Mouse (Mus musculus) bone marrow macrophage, adult 2 months (primary cell): ENCODE data around the gene Hspg2. TPM values are rescaled to one million over a fixed set of nuclear protein-coding genes. Genes with fewer than 3 reads are reported as not detected.

Experiments
- H3K27ac ChIP-seq: 2 replicates; pipeline ENCODE4 v1.5.1; 2012; ENCODE audit warnings: low read depth, low read length; ENCODE audit not compliant: insufficient read depth
- H3K4me1 ChIP-seq: 2 replicates; pipeline ENCODE4 v1.6.1; 2012; ENCODE audit warnings: low read length; ENCODE audit not compliant: control insufficient read depth, insufficient read depth
- H3K4me3 ChIP-seq: 2 replicates; pipeline ENCODE4 v1.5.1; 2012; ENCODE audit warnings: mild to moderate bottlenecking, low read length, moderate library complexity; ENCODE audit not compliant: insufficient read depth
- CTCF ChIP-seq: IDR thresholded peaks from 2 replicates; pipeline ENCODE4 v1.5.1; 2012; ENCODE audit warnings: low read depth, mild to moderate bottlenecking, low read length, moderate library complexity
- POLR2A ChIP-seq: IDR thresholded peaks from 2 replicates; pipeline ENCODE4 v1.6.1; 2012; ENCODE audit warnings: mild to moderate bottlenecking, low read depth, low read length, borderline replicate concordance
- polyA plus RNA-seq: library from polyadenylated mRNA; stranded (reverse); fragments of >200 nt; gene quantifications from 2 replicates; pipeline ENCODE4 v1.2.4, GENCODE M21; 2012; ENCODE audit not compliant: missing spikeins, insufficient read depth, insufficient read length

Hspg2 gene
- polyA plus RNA-seq, 1 experiment = 1.9 TPM

DNA sequence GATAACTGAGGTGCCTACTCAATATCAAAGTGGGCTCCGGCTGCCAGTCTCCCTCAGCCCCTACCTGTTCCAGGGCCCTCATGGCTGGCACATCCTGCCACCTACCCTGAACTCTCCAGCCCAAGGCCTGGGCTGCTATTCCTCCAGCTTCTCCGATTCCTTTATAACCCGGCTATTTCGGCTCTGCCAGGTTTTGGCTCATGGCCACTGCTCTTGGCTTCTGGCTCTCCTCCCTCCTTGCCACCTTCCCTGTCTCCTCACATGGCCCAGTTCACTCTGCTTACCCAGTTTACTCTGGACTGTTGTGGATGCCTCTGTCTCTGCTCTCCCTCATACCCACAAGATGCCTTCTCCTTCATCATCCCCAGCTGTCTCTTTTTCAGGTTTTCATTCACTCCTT lies 122.4 kb downstream of the Hspg2 start:
- Histone ChIP-seq H3K27ac (no peak overlapping the region), H3K4me3 (no peak overlapping the region), H3K4me1 (peaks cover 7% of the 10 kb centered on the region)
- no peak for TF ChIP-seq CTCF
- no peak for TF ChIP-seq POLR2A

DNA sequence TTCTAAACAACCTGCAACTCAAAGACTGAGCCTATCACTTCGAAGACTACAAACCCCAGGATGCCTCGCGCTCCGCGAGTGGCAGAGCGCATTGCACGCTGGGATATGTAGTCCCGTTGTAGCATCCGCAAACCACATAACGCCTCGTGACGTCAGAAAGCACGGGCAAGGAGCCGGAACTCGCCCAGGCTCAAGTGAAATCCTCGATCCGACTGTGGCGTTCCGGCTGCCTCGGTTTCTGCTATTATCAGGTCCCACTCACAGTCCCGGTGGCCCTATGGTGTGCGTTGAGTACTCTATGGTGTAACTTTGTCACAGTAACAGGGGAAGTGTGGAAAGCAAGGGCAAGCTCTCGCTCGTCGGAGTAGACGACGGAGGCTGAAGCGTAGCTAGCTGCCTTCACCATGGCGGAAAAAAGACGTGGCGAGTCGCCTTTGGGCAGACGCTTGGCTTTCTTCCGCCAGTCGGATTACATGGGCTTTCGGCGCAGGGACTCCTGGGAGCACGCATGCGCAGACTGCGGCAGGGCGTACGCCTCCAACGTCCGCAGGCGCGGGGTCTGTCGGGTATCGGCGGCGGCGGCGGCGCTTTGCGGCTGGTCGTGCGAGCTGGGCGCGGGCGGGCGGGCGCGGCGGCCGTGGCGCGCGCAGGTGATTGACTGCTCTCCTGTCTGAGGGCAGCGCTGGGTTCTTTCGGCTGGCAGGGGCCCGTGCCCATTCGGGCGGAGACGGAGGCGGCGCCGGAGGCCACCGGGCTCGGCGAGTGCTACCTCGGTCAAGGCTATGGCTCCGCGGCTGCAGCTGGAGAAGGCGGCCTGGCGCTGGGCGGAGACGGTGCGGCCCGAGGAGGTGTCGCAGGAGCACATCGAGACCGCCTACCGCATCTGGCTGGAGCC lies 125.3 kb downstream of the Hspg2 start, which contains the start of gene Usp48:
Gene Usp48 (plus strand): TSS at position 155 of the 895 bp plus-strand sequence.
- Histone ChIP-seq H3K4me3 (peak within 1 kb of the TSS; percentile 77), H3K4me1 (peaks cover 30% of the 10 kb centered on the region), H3K27ac (peak within 1 kb of the TSS; percentile 99)
- no peak; the same call in 1 of the 2 replicates for TF ChIP-seq POLR2A
- TF ChIP-seq CTCF = no peak

DNA sequence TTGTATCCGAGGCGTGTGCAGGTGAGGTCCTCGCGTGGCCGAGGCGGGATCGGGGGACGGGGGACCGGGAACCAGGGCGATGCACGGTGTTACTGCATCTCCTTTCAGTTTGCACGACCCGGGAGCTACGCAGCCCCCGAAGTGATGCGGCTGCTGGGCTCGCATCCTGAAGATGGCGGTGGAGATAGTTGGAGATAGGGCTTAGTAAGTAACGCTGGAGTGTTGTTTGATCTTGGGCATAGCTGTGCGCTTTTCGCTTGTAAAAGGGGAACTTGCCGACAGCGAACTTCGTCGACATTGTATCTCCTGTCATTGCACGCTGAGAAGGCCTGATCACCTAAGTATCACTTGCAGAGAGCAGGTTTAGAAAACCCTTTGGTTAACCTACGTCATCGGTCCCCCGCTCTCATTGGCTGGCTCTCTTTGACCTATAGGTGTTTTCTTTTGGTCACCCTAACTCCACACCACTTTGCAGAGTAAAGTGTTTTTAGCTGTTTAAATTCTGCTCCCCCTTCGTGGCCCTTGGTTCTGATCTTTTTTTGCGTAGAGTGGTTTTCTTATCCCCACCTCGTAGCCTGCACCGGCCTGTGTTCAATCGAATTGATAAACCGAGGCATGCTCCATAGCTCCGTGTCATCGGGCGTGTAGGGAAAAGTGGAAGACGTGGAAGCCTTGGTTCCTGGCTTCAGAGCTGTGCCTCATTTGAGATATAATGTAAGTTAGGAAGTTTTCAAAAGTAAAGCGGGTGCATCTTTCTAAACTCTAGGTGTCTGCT lies 126.1 kb downstream of the Hspg2 start:
- Histone ChIP-seq H3K27ac (peak overlapping the region; percentile 56), H3K4me1 (peaks cover 35% of the 10 kb centered on the region), H3K4me3 (peak overlapping the region; percentile 77)
- no peak for TF ChIP-seq POLR2A

GRCm38 (mm10) chr4:137597098-137597630 lies 128.6 kb downstream of the Hspg2 start:
- Histone ChIP-seq H3K4me3 (no peak overlapping the region), H3K4me1 (peaks cover 38% of the 10 kb centered on the region), H3K27ac (no peak overlapping the region)
- TF ChIP-seq CTCF (no peak), POLR2A (no peak)

DNA sequence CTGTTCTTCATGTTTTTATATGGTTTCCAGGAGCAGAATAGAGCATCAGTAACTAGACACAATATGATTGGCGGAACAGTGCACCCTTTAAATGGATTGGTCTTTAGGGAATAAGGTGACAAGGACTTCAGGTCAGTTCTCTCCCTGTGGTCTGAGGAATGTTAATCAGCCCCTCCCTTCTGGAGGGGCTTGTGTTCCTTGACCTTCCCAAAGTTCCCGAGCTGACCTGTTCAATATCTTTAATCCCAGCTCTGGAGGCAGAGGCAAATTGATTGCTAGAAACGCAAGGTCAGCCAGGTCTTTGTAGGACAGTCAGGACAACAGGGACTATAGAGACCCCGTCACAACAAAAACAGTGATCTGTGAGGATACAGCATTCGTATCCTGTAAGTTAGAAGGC lies 130.0 kb downstream of the Hspg2 start:
- Histone ChIP-seq H3K27ac (no peak overlapping the region), H3K4me1 (peaks cover 46% of the 10 kb centered on the region), H3K4me3 (no peak overlapping the region)
- TF ChIP-seq POLR2A (no peak), CTCF (no peak)

- Histone ChIP-seq H3K4me3 (no peak overlapping the region), H3K27ac (peak overlapping the region; percentile 56), H3K4me1 (peaks cover 30% of the 10 kb centered on the region)
- TF ChIP-seq CTCF (no peak), POLR2A (no peak)
Observed at GRCm38 (mm10) chr4:137603449-137604171, 135.0 kb downstream of the Hspg2 start.

DNA sequence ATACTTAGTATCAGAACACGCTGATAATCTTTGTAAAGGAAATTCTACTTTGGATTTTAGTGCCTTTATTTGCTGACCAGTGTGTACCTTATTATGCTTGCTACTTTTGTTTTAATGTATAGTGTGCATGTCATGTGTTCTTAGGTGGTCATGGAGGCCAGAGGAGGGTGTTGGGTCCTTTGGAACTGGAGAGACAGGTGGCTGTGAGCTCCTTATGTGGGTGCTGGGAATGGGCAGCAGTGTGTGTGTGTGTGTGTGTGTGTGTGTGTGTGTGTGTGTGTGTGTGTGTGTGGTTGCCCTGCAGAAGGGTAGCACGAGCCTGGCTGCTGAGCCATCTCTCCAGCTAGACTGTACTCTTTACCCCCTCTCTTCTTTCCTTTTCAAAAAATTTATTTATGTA lies 138.5 kb downstream of the Hspg2 start:
- TF ChIP-seq POLR2A = no peak
- TF ChIP-seq CTCF = no peak
- Histone ChIP-seq H3K4me1 (peaks cover 50% of the 10 kb centered on the region), H3K4me3 (no peak overlapping the region), H3K27ac (no peak overlapping the region)

DNA sequence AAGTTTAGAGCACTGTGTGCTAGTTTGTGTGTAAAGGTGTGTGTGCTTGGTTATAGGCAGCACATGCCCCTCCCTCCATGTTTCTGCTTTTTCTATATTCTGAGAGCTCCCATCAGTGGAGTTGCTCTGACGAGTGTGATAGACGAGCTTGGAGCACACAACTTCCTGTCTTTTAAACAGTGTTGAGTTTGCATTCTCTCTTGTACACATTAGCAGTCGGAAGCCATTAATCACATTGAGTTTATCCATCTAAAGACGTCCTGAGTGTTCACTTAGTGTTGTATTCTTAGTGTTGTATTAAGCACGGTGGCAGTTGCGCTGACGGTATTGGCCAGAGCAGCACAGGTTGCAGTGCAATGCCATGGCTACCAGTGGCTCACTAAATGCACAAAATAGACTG lies 140.7 kb downstream of the Hspg2 start:
- H3K4me1 ChIP-seq = peaks cover 39% of the 10 kb centered on the region
- peak overlapping the region; percentile 90 for H3K27ac ChIP-seq
- TF ChIP-seq POLR2A (no peak), CTCF (no peak)
- no peak overlapping the region for H3K4me3 ChIP-seq

DNA sequence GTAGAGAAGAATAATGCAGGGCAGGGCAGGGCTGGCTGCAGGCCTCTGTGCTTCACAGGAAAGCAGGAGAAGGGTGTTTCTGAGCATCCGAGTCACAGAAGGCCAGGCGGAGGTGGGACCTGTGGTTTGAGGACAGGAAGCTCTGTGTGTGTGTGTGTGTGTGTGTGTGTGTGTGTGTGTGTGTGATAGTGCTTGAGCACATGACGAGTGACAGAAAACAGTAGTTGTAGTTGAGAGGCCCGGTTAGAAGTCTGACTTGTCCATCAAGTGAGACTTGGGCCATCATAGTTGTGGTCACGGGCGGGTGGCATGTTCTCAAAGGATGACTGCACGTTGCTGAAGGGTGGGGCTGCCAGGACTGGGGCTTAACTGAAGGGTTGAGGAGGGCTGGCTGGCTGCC lies 141.1 kb downstream of the Hspg2 start:
- H3K4me1 ChIP-seq = peaks cover 37% of the 10 kb centered on the region
- H3K4me3 ChIP-seq = peak overlapping the region; percentile 36; the same call in 1 of the 2 replicates
- peak overlapping the region; percentile 90 for H3K27ac ChIP-seq
- TF ChIP-seq CTCF = no peak

DNA sequence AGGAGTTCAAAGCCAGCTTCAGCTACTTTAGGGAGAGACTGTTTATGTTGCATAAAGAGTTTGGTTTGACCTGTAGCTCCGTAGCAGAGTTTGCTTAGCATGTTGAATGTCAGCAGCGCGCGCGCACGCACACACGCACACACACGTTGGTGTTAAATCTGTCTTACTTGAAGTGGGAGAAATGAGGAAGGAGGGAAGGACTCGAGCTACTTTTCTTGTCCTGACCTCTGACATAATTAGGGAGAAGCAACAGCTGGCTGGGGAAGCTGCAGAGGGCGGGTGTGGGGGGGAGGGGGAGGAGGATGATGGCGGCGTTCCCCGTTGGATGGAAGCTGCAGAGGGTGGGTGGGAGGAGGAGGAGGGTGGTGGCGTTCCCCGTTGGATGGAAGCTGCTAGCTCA lies 141.7 kb downstream of the Hspg2 start:
- TF ChIP-seq CTCF (no peak), POLR2A (no peak)
- Histone ChIP-seq H3K4me1 (peaks cover 37% of the 10 kb centered on the region), H3K4me3 (peak overlapping the region; percentile 36), H3K27ac (peak overlapping the region; percentile 90)

Other genes with a start within 250 kb of the Hspg2 start
- not detected in 2 replicates for gene Wnt4, start 191.3 kb upstream of the Hspg2 start, polyA plus RNA-seq
- 937 and 962 TPM in 2 replicates for gene Cdc42, start 111.0 kb upstream of the Hspg2 start, polyA plus RNA-seq
- gene Cela3a, start 59.0 kb upstream of the Hspg2 start, polyA plus RNA-seq = not detected in 2 replicates
- gene Cela3b, start 38.2 kb upstream of the Hspg2 start, polyA plus RNA-seq = not detected in 2 replicates
- not detected in 2 replicates for gene 1700013G24Rik, start 15.5 kb upstream of the Hspg2 start, polyA plus RNA-seq
- gene Ldlrad2, start 105.8 kb downstream of the Hspg2 start, polyA plus RNA-seq = not detected in 2 replicates
- gene Usp48, start 125.0 kb downstream of the Hspg2 start, polyA plus RNA-seq = 162 and 193 TPM in 2 replicates
- gene Rap1gap, start 196.0 kb downstream of the Hspg2 start, polyA plus RNA-seq = 2.9 and 3.0 TPM in 2 replicates